7 mouse cellular contexts compared by ENCODE assay signal in the genomic region with DNA sequence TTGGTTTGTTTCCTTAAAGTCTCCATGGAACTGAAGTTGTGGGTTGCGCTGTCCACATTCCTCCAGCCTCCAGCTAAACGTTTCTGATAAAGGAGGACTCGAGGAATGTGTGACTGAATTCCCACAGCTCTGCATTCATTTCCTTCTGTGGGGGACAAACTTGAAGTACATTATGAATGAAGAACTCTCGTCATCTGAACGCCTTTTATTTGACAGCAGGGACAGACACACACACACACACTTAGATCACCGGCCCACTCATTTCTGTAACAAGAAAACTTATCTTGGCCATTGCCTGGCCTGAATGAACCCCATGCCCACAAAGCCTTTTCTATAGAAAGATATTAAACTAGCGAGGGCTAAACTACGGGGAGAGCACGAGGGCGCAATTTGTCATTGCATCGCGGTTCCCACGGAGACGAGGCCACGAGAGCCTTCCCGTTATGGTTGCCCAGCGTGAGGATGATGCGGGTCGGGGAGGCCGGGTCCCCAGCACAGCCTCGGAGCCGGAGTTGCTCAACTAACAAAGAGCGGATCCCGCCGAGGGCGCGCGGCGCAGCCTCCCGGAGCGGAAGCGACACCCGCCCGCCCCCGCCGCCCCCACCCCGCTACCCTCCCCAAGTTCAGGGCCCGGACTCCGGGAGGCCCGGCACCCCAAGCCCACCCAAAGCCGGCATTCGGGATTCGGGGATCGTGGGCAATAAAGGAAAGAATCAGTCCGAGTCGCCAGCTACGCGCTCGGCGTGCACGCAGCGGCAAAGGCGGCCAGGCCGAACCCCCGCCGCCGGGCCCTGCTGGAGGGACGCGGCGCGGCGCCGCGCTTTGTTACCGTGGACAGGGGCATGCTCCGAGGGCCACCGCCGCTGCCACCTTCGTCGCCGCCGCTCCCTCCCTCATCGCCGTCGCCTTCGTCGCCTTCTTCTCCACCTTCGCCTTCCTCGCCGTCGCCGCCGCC. TPM values are rescaled to one million over a fixed set of nuclear protein-coding genes. Genes with fewer than 3 reads are reported as not detected.
DNase-seq lines count a peak whose midpoint lies in the region; ATAC-seq lines count a peak whose summit lies in the region.

No protein-coding gene starts in this region.

- H3K9ac ChIP-seq in forebrain, embryonic 14.5 days (ENCODE audit: low read length) = peak overlapping the region; percentile 99
- peak overlapping the region; percentile 99 for H3K9ac ChIP-seq in midbrain, embryonic 11.5 days (ENCODE audit: low read length)

- ATAC-seq in forebrain, embryonic 14.5 days = peak; percentile 25
- ATAC-seq in midbrain, embryonic 11.5 days (ENCODE audit: low FRiP score) = peak; percentile 23

- no peaks in the 10 kb centered on the region for H3K27me3 ChIP-seq in forebrain, embryonic 14.5 days (replicated peaks; ENCODE audit: control insufficient read depth, insufficient read depth, low read length)
- no peaks in the 10 kb centered on the region for H3K27me3 ChIP-seq in hindbrain, embryonic 10.5 days (ENCODE audit: insufficient read depth, poor library complexity, severe bottlenecking)
- no peaks in the 10 kb centered on the region for H3K27me3 ChIP-seq in limb, embryonic 10.5 days (ENCODE audit: low read depth, poor library complexity, severe bottlenecking)
- no peaks in the 10 kb centered on the region for H3K27me3 ChIP-seq in midbrain, embryonic 11.5 days (ENCODE audit: control insufficient read depth, insufficient read depth, low read length)

- peak overlapping the region; percentile 88 for H3K4me2 ChIP-seq in forebrain, embryonic 14.5 days (ENCODE audit: low read length)
- peak overlapping the region; percentile 86 for H3K4me2 ChIP-seq in midbrain, embryonic 11.5 days

- H3K9me3 ChIP-seq in forebrain, embryonic 14.5 days (replicated peaks; ENCODE audit: control insufficient read depth, low read length) = no peaks in the 10 kb centered on the region
- no peaks in the 10 kb centered on the region for H3K9me3 ChIP-seq in hindbrain, embryonic 10.5 days
- no peaks in the 10 kb centered on the region for H3K9me3 ChIP-seq in limb, embryonic 10.5 days (replicated peaks)
- no peaks in the 10 kb centered on the region for H3K9me3 ChIP-seq in midbrain, embryonic 11.5 days (ENCODE audit: control insufficient read depth, low read length)

- WGBS in forebrain, embryonic 14.5 days = under 1% methylated on average over 76 of the region's 83 CpGs
- WGBS in hindbrain, embryonic 10.5 days = under 1% methylated on average over 83 of the region's 83 CpGs
- under 1% methylated on average over 64 of the region's 83 CpGs for WGBS in limb, embryonic 10.5 days
- WGBS in midbrain, embryonic 11.5 days = 0% methylated on average over 62 of the region's 83 CpGs

- H3K4me1 ChIP-seq in forebrain, embryonic 14.5 days (ENCODE audit: control insufficient read depth, insufficient read depth, low read length) = peaks cover 19% of the 10 kb centered on the region
- H3K4me1 ChIP-seq in hindbrain, embryonic 10.5 days (replicated peaks) = peaks cover 37% of the 10 kb centered on the region
- H3K4me1 ChIP-seq in limb, embryonic 10.5 days = peaks cover 32% of the 10 kb centered on the region
- peaks cover 9% of the 10 kb centered on the region for H3K4me1 ChIP-seq in midbrain, embryonic 11.5 days (ENCODE audit: control insufficient read depth, insufficient read depth, low read length)

- peak overlapping the region; percentile 98 for H3K4me3 ChIP-seq in forebrain, embryonic 14.5 days (ENCODE audit: low read depth, low read length)
- H3K4me3 ChIP-seq in hindbrain, embryonic 10.5 days = peak overlapping the region; percentile 97
- peak overlapping the region; percentile 98 for H3K4me3 ChIP-seq in limb, embryonic 10.5 days
- H3K4me3 ChIP-seq in midbrain, embryonic 11.5 days (ENCODE audit: low read depth, low read length) = peak overlapping the region; percentile 99

- no peaks in the 10 kb centered on the region for H3K36me3 ChIP-seq in forebrain, embryonic 14.5 days (ENCODE audit: control insufficient read depth, insufficient read depth, low read length)
- H3K36me3 ChIP-seq in hindbrain, embryonic 10.5 days = peaks cover 11% of the 10 kb centered on the region
- H3K36me3 ChIP-seq in limb, embryonic 10.5 days = peaks cover 20% of the 10 kb centered on the region
- no peaks in the 10 kb centered on the region for H3K36me3 ChIP-seq in midbrain, embryonic 11.5 days (ENCODE audit: control insufficient read depth, insufficient read depth, low read length)

- peak overlapping the region; percentile 100 for H3K27ac ChIP-seq in forebrain, embryonic 14.5 days (ENCODE audit: low read depth, low read length)
- H3K27ac ChIP-seq in hindbrain, embryonic 10.5 days = peak overlapping the region; percentile 100
- H3K27ac ChIP-seq in limb, embryonic 10.5 days = peak overlapping the region; percentile 100
- H3K27ac ChIP-seq in midbrain, embryonic 11.5 days (ENCODE audit: low read depth, low read length) = peak overlapping the region; percentile 98

- DNase-seq in R1 (ENCODE audit: low read depth, low spot score) = peak; percentile 64
- peak; percentile 50 for DNase-seq in c-Kit-positive CD71-positive TER-119-positive erythroid progenitor cells, embryonic 14.5 days (ENCODE audit: low spot score)
- peak; percentile 57 for DNase-seq in forebrain, embryonic 14.5 days (ENCODE audit: low spot score)
- DNase-seq in hindbrain, embryonic 10.5 days (ENCODE audit: low spot score) = peak; percentile 66
- peak; percentile 76 for DNase-seq in limb, embryonic 10.5 days (ENCODE audit: low spot score)
- DNase-seq in midbrain, embryonic 11.5 days (ENCODE audit: low spot score, missing footprints) = peak; percentile 94
- DNase-seq in spleen, adult 12 weeks (ENCODE audit: low spot score) = peak; percentile 15

RNA-seq across cellular contexts. Expression of a gene that starts 1.0 kb away (rescaled TPM):
- polyA plus RNA-seq in forebrain, embryonic 14.5 days (2014; fragmentation: Nextera tagmentation; extraction: Ambion mirVana) = 75.5 and 86.8 TPM in 2 replicates
- polyA plus RNA-seq in hindbrain, embryonic 10.5 days (2016; fragmentation: Nextera tagmentation; extraction: Ambion mirVana) = 85.6 and 92.4 TPM in 2 replicates
- 99.2 and 100.0 TPM in 2 replicates for polyA plus RNA-seq in limb, embryonic 10.5 days (2016; fragmentation: Nextera tagmentation; extraction: Ambion mirVana)
- polyA plus RNA-seq in midbrain, embryonic 11.5 days (2014; fragmentation: Nextera tagmentation; extraction: Ambion mirVana) = 130 and 132 TPM in 2 replicates

Comparison
In these comparisons a context has a peak if more than half of its experiments do, and no peak if none do; other contexts are left out.
1. Peak in every context shown above with its lines: DNase-seq, ATAC-seq, H3K4me3 ChIP-seq and H3K27ac ChIP-seq.
2. DNase-seq: peak in every context shown above with its lines; median percentile 94 in midbrain, embryonic 11.5 days; 76 in limb, embryonic 10.5 days; 66 in hindbrain, embryonic 10.5 days; 64 in R1; 57 in forebrain, embryonic 14.5 days; 50 in c-Kit-positive CD71-positive TER-119-positive erythroid progenitor cells, embryonic 14.5 days; 15 in spleen, adult 12 weeks.